Mouse (Mus musculus) myocyte (in vitro differentiated cells): ENCODE results near the gene Fgf9.

Experiments used
- CEBPB ChIP-seq: IDR thresholded peaks from 2 replicates; pipeline ENCODE4 v1.6.1; 2011; ENCODE audit warnings: mild to moderate bottlenecking, moderate library complexity; ENCODE audit not compliant: poor library complexity, insufficient read depth, severe bottlenecking
- E2F4 ChIP-seq: IDR thresholded peaks from one replicate; pipeline ENCODE4 v1.6.1; 2011; ENCODE audit warnings: mild to moderate bottlenecking, control low read depth, moderate library complexity; ENCODE audit not compliant: insufficient read depth
- MAX ChIP-seq: IDR thresholded peaks from one replicate; pipeline ENCODE4 v1.6.1; 2011; ENCODE audit warnings: low read depth, mild to moderate bottlenecking, control low read depth
- MYOD1 ChIP-seq, 3 experiments: IDR thresholded peaks; one replicate each; pipeline ENCODE4 v1.6.1; 2011; ENCODE audit warnings: control low read depth in 2 of 3, low read depth in 2 of 3, mild to moderate bottlenecking in 2 of 3, moderate library complexity in 1 of 3; ENCODE audit not compliant: insufficient read length in 2 of 3, control insufficient read depth in 1 of 3
- MYOG ChIP-seq, 3 experiments: IDR thresholded peaks; one replicate each; pipeline ENCODE4 v1.6.1; 2011; ENCODE audit warnings: control low read depth in 2 of 3, low read depth in 2 of 3, mild to moderate bottlenecking in 2 of 3; ENCODE audit not compliant: insufficient read length in 2 of 3, control insufficient read depth in 1 of 3, insufficient read depth in 1 of 3
- POLR2A ChIP-seq: IDR thresholded peaks from one replicate; pipeline ENCODE4 v1.6.1; 2011; ENCODE audit warnings: low read depth, mild to moderate bottlenecking, control low read depth, moderate library complexity; ENCODE audit not compliant: insufficient read length
- POLR2AphosphoS2 ChIP-seq: IDR thresholded peaks from one replicate; pipeline ENCODE4 v1.6.1; 2011; ENCODE audit warnings: low read depth, control low read depth; ENCODE audit not compliant: insufficient read length
- REST ChIP-seq: IDR thresholded peaks from one replicate; pipeline ENCODE4 v1.6.1; 2011; ENCODE audit warnings: mild to moderate bottlenecking, control low read depth, moderate library complexity; ENCODE audit not compliant: insufficient read depth, insufficient read length
- TCF12 ChIP-seq: IDR thresholded peaks from one replicate; pipeline ENCODE4 v1.6.1; 2011; ENCODE audit warnings: mild to moderate bottlenecking, control low read depth; ENCODE audit not compliant: poor library complexity, insufficient read depth, severe bottlenecking
- USF1 ChIP-seq: IDR thresholded peaks from one replicate; pipeline ENCODE4 v1.6.1; 2011; ENCODE audit warnings: low read depth, mild to moderate bottlenecking, control low read depth, moderate library complexity

GRCm38 (mm10) chr14:58079471-58079870 is 9.1 kb downstream of the Fgf9 start:
- TF ChIP-seq POLR2A (no peak), E2F4 (no peak), CEBPB (no peak), TCF12 (no peak), POLR2AphosphoS2 (no peak), USF1 (no peak), REST (no peak), MAX (no peak), MYOD1 (IDR thresholded peaks at IDR 0.05; ENCODE audit: control insufficient read depth in 1 of 3, insufficient read length in 2 of 3, low read depth in 2 of 3) (no peak), MYOG (IDR thresholded peaks at IDR 0.05; ENCODE audit: control insufficient read depth in 1 of 3, insufficient read depth in 1 of 3, insufficient read length in 2 of 3, low read depth in 2 of 3) (no peak)
